In the genomic region with DNA sequence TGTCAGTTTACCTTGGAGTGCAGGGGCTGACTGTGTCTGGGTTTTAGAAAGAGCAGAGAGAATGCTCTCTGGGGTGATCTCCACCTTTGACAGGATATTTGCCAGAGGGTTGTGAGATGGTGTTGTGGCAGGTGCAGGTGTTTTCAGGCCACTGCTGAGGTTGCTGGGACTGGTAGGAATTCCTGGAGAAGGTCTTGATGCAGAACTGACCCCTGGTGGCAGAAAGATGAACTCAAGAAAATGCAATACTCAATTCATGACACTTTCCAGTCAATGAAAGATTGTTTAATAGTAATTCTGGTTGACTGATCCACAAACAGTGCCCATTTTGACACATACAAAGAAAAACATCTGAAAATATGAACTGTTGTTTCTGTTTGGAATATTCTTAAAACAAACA, we compare ENCODE assay signal across 10 mouse cellular contexts. TPM values are rescaled to one million over a fixed set of nuclear protein-coding genes. Genes with fewer than 3 reads are reported as not detected.
DNase-seq lines count a peak whose midpoint lies in the region; TF ChIP-seq lines count a peak whose summit lies in the region.
"Had no signal": no experiment of that assay in that cellular context is flagged by ENCODE, and none has a peak within 500 bp of the region (broad histone marks: within the 10 kb centered on the region; RNA-seq: fewer than 3 reads in every experiment).

No protein-coding gene starts in this region.

- H3K9me3 ChIP-seq in hindbrain, embryonic 10.5 days = no peaks in the 10 kb centered on the region
- H3K9me3 ChIP-seq: heart, embryonic 13.5 days had no signal

- TF ChIP-seq POLR2A in cerebellum, adult 2 months (IDR thresholded peaks at IDR 0.05; ENCODE audit: borderline replicate concordance, insufficient read depth, low read length) = no peak
- no peak for TF ChIP-seq POLR2A in cortical plate, adult 2 months (IDR thresholded peaks at IDR 0.05; ENCODE audit: extremely low read depth, insufficient read depth, low read length)

- DNase-seq in cerebellum, adult 2 months = no peak
- no peak for DNase-seq in cerebellum, adult 8-10 months
- no peak for DNase-seq in left cerebral cortex, adult 2 months (ENCODE audit: extremely low spot score in 1 of 2, low spot score in 2 of 2)
- no peak for DNase-seq in left cerebral cortex, adult 8-10 months (ENCODE audit: low spot score in 2 of 2)
- peak; percentile 57 for DNase-seq in splenic B cell, adult 2 months (ENCODE audit: low read depth, low spot score)
- DNase-seq in frontal cortex, postnatal 25 days (ENCODE audit: low spot score in 2 of 2) = no peak
- DNase-seq in hindbrain, embryonic 10.5 days (ENCODE audit: low spot score) = no peak

- H3K36me3 ChIP-seq in splenic B cell, adult 2 months (ENCODE audit: control insufficient read depth, insufficient read depth, low read length, poor library complexity, severe bottlenecking) = peaks cover 19% of the 10 kb centered on the region
- H3K36me3 ChIP-seq in hindbrain, embryonic 10.5 days = peaks cover 99% of the 10 kb centered on the region

- H3K4me3 ChIP-seq in cerebellum, adult 2 months (replicated peaks; ENCODE audit: insufficient read depth, low read depth, low read length) = no peak overlapping the region
- H3K4me3 ChIP-seq in left cerebral cortex, adult 2 months = no peak overlapping the region
- no peak overlapping the region for H3K4me3 ChIP-seq in cortical plate, adult 2 months (ENCODE audit: insufficient read depth, low read length)
- H3K4me3 ChIP-seq in hindbrain, embryonic 10.5 days = no peak overlapping the region
- H3K4me3 ChIP-seq: heart, embryonic 13.5 days had no signal

- intact Hi-C loops in left cerebral cortex, adult 2 months (cut with DNase I) = no loop called here

- peak; percentile 37; the same call in 1 of the 2 replicates for TF ChIP-seq CTCF in cerebellum, adult 2 months (IDR thresholded peaks at IDR 0.05; ENCODE audit: borderline replicate concordance, insufficient read depth, low read depth, low read length)
- TF ChIP-seq CTCF in left cerebral cortex, adult 2 months (IDR thresholded peaks at IDR 0.05) = peak; percentile 54
- TF ChIP-seq CTCF in cortical plate, adult 2 months (IDR thresholded peaks at IDR 0.05; ENCODE audit: extremely low read depth, insufficient read depth, low read length) = peak; percentile 36

- no peaks in the 10 kb centered on the region for H3K4me1 ChIP-seq in cerebellum, adult 2 months (ENCODE audit: control insufficient read depth, insufficient read depth, low read length)
- no peaks in the 10 kb centered on the region for H3K4me1 ChIP-seq in cortical plate, adult 2 months (ENCODE audit: control insufficient read depth, insufficient read depth, low read length)
- no peaks in the 10 kb centered on the region for H3K4me1 ChIP-seq in hindbrain, embryonic 10.5 days (replicated peaks)

- H3K27ac ChIP-seq in cerebellum, adult 2 months (ENCODE audit: insufficient read depth, low read length) = no peak overlapping the region
- no peak overlapping the region for H3K27ac ChIP-seq in left cerebral cortex, adult 2 months
- no peak overlapping the region for H3K27ac ChIP-seq in cortical plate, adult 2 months (ENCODE audit: insufficient read depth, low read length)
- no peak overlapping the region for H3K27ac ChIP-seq in hindbrain, embryonic 10.5 days
- H3K27ac ChIP-seq: heart, embryonic 13.5 days; macrophage had no signal

- H3K27me3 ChIP-seq in cerebellum, adult 2 months (ENCODE audit: control insufficient read depth, insufficient read depth, low read length) = no peaks in the 10 kb centered on the region
- no peaks in the 10 kb centered on the region for H3K27me3 ChIP-seq in splenic B cell, adult 2 months (ENCODE audit: control insufficient read depth, insufficient read depth, low read length, poor library complexity, severe bottlenecking)
- no peaks in the 10 kb centered on the region for H3K27me3 ChIP-seq in hindbrain, embryonic 10.5 days (ENCODE audit: insufficient read depth, poor library complexity, severe bottlenecking)
- H3K27me3 ChIP-seq: heart, embryonic 13.5 days had no signal

RNA-seq across cellular contexts. Expression of gene Tars2, which starts 12.0 kb away (rescaled TPM):
- polyA plus RNA-seq in cerebellum, adult 2 months (2012; rRNA removed) = 41.3 and 43.3 TPM in 2 replicates
- 10 to 100 TPM; 43.5 to 43.8 TPM for total RNA-seq in left cerebral cortex, adult 2 months (2021)
- 10 to 100 TPM; 36.2 to 40.6 (median 37.4) TPM for total RNA-seq in left cerebral cortex, adult 8-10 months (2022)
- polyA plus RNA-seq in cortical plate, adult 2 months (2012; rRNA removed) = 38.6 and 39.3 TPM in 2 replicates
- polyA plus RNA-seq in hindbrain, embryonic 10.5 days (2016; fragmentation: Nextera tagmentation; extraction: Ambion mirVana) = 58.8 and 69.9 TPM in 2 replicates

RNA-seq across cellular contexts. Expression of gene Ecm1, which starts 32.6 kb away (rescaled TPM):
- 14.3 and 14.7 TPM in 2 replicates for polyA plus RNA-seq in cerebellum, adult 2 months (2012; rRNA removed)
- 10 to 100 TPM in 1 of 2 experiments, 1 to 10 TPM in 1; 9.2 to 11.3 TPM for total RNA-seq in left cerebral cortex, adult 2 months (2021)
- 10 to 100 TPM; 10.2 to 13.3 (median 11.7) TPM for total RNA-seq in left cerebral cortex, adult 8-10 months (2022)
- 15.6 and 15.7 TPM in 2 replicates for polyA plus RNA-seq in cortical plate, adult 2 months (2012; rRNA removed)
- 14.2 and 20.3 TPM in 2 replicates for polyA plus RNA-seq in hindbrain, embryonic 10.5 days (2016; fragmentation: Nextera tagmentation; extraction: Ambion mirVana)

RNA-seq across cellular contexts. Expression of gene Rprd2, which starts 46.7 kb away (rescaled TPM):
- polyA plus RNA-seq in cerebellum, adult 2 months (2012; rRNA removed) = 27.4 and 30.3 TPM in 2 replicates
- 10 to 100 TPM; 59.6 to 63.5 TPM for total RNA-seq in left cerebral cortex, adult 2 months (2021)
- 10 to 100 TPM; 60.1 to 68.9 (median 62.8) TPM for total RNA-seq in left cerebral cortex, adult 8-10 months (2022)
- polyA plus RNA-seq in cortical plate, adult 2 months (2012; rRNA removed) = 21.4 and 22.8 TPM in 2 replicates
- polyA plus RNA-seq in hindbrain, embryonic 10.5 days (2016; fragmentation: Nextera tagmentation; extraction: Ambion mirVana) = 19.8 and 20.1 TPM in 2 replicates
